Mouse (Mus musculus): ENCODE data around the gene Tmem135.

DNA sequence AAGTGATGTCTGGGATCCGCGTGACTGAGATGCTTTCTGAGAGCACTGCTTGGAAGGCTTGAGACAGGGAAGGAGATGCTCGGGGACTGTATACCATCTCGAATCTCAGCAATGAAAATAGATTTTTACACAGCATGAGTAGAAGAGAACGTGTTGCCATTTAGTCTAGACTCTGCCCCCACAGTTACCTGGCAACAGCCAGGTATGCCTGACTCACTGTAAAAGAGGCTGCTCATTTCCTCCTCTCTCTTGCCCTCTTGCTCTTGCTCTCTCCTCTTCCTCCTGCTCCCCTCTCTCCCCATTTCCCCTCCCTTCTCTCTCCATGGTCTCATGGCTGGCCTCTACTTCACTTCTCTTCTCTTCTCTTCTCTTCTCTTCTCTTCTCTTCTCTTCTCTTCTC, 20.6 kb upstream of the Tmem135 start:
- no peak for TF ChIP-seq POLR2A (IDR thresholded peaks at IDR 0.05; ENCODE audit: control insufficient read depth, extremely low read depth, insufficient read depth, low read length, poor library complexity)
- TF ChIP-seq CTCF (IDR thresholded peaks at IDR 0.05; ENCODE audit: borderline replicate concordance, control insufficient read depth, extremely low read depth, insufficient read depth, low read length, poor library complexity): no peak
